Mouse (Mus musculus) kidney, embryonic 15.5 days (tissue): ENCODE results near the gene Prex1. TPM values are rescaled to one million over a fixed set of nuclear protein-coding genes. Genes with fewer than 3 reads are reported as not detected.

ENCODE experiments used
- ATAC-seq: fragments of 200-750 bp; cut with Nextera tagmentation; replicated peaks from 2 replicates; pipeline ENCODE4 v1.8.0; 2017; ENCODE audit warnings: moderate TSS enrichment; ENCODE audit not compliant: low FRiP score
- H3K27ac ChIP-seq: fragments of 300-500 bp; sonication (generic); 2 replicates; pipeline ENCODE4 v1.5.1; 2015; ENCODE audit warnings: mild to moderate bottlenecking, inconsistent platforms
- H3K27me3 ChIP-seq: fragments of 300-500 bp; sonication (generic); 2 replicates; pipeline ENCODE4 v1.6.1; 2015; ENCODE audit warnings: inconsistent platforms
- H3K36me3 ChIP-seq: fragments of 300-500 bp; sonication (generic); 2 replicates; pipeline ENCODE4 v1.6.1; 2015; ENCODE audit warnings: inconsistent platforms
- H3K4me1 ChIP-seq: fragments of 300-500 bp; sonication (generic); 2 replicates; pipeline ENCODE4 v1.6.1; 2015; ENCODE audit warnings: inconsistent platforms
- H3K4me2 ChIP-seq: fragments of 300-500 bp; sonication (generic); 2 replicates; pipeline ENCODE4 v1.6.1; 2015; ENCODE audit warnings: moderate library complexity, mild to moderate bottlenecking, inconsistent platforms
- H3K4me3 ChIP-seq: fragments of 300-500 bp; sonication (generic); replicated peaks from 2 replicates; pipeline ENCODE4 v1.5.1; 2015; ENCODE audit warnings: mild to moderate bottlenecking, inconsistent platforms
- H3K9ac ChIP-seq: fragments of 300-500 bp; sonication (generic); 2 replicates; pipeline ENCODE4 v1.6.1; 2015; ENCODE audit warnings: mild to moderate bottlenecking, inconsistent platforms
- H3K9me3 ChIP-seq: fragments of 300-500 bp; sonication (generic); replicated peaks from 2 replicates; pipeline ENCODE4 v1.6.1; 2016; ENCODE audit warnings: inconsistent platforms
- WGBS: fragments of 180-500 bp; shearing (Covaris S2); methylation state at CpG from one replicate; pipeline ENCODE4 v1.1.7; 2015; ENCODE audit warnings: mixed read lengths; 5-methylcytosine and 5-hydroxymethylcytosine counted together
- polyA plus RNA-seq: library from polyadenylated mRNA; unstranded; fragments of >200 nt; fragmentation: Nextera tagmentation; extraction: Ambion mirVana; gene quantifications from 2 replicates; pipeline ENCODE4 v1.2.1, GENCODE M21; 2015

Prex1 gene
- polyA plus RNA-seq, 1 experiment from 2014 or later, result 16.0 TPM

GRCm38 (mm10) chr2:166579361-166579760, 134.3 kb downstream of the Prex1 start:
- 53% methylated on average over 10 of the region's 10 CpGs for WGBS
- no peak for ATAC-seq
- Histone ChIP-seq H3K27ac (no peak overlapping the region), H3K27me3 (no peaks in the 10 kb centered on the region), H3K9me3 (no peaks in the 10 kb centered on the region), H3K9ac (no peak overlapping the region), H3K4me1 (peaks cover 18% of the 10 kb centered on the region), H3K4me2 (no peak overlapping the region), H3K36me3 (peaks cover 12% of the 10 kb centered on the region), H3K4me3 (no peak overlapping the region)

GRCm38 (mm10) chr2:166575419-166575818, 138.2 kb downstream of the Prex1 start:
- Histone ChIP-seq H3K36me3 (peaks cover 5% of the 10 kb centered on the region; the same call in 1 of the 2 replicates), H3K4me2 (no peak overlapping the region), H3K4me3 (no peak overlapping the region), H3K4me1 (peaks cover 20% of the 10 kb centered on the region), H3K27ac (0 out of 2 replicates have a peak overlapping the region, but pooled peaks have one; percentile 18), H3K9ac (no peak overlapping the region), H3K9me3 (no peaks in the 10 kb centered on the region), H3K27me3 (no peaks in the 10 kb centered on the region)
- WGBS, result 64% methylated on average over 17 of the region's 17 CpGs
- no peak for ATAC-seq

- peak; percentile 53 for ATAC-seq
- peaks cover 15% of the 10 kb centered on the region for H3K4me1 ChIP-seq
- H3K27me3 ChIP-seq, result no peaks in the 10 kb centered on the region
- H3K4me2 ChIP-seq, result no peak overlapping the region
- H3K4me3 ChIP-seq, result no peak overlapping the region
- no peaks in the 10 kb centered on the region for H3K9me3 ChIP-seq
- 21% methylated on average over 7 of the region's 7 CpGs for WGBS
- no peak overlapping the region for H3K9ac ChIP-seq
- peaks cover 5% of the 10 kb centered on the region; the same call in 1 of the 2 replicates for H3K36me3 ChIP-seq
- no peak overlapping the region for H3K27ac ChIP-seq
Observed at GRCm38 (mm10) chr2:166574934-166575333, 138.7 kb downstream of the Prex1 start.

GRCm38 (mm10) chr2:166573621-166574020, 140.0 kb downstream of the Prex1 start:
- no peak overlapping the region for H3K4me2 ChIP-seq
- no peaks in the 10 kb centered on the region for H3K27me3 ChIP-seq
- 82% methylated on average over 5 of the region's 5 CpGs for WGBS
- no peaks in the 10 kb centered on the region for H3K9me3 ChIP-seq
- H3K4me3 ChIP-seq, result no peak overlapping the region
- H3K4me1 ChIP-seq, result peaks cover 14% of the 10 kb centered on the region
- no peak overlapping the region for H3K27ac ChIP-seq
- no peak overlapping the region for H3K9ac ChIP-seq
- peaks cover 5% of the 10 kb centered on the region; the same call in 1 of the 2 replicates for H3K36me3 ChIP-seq
- ATAC-seq, result no peak

GRCm38 (mm10) chr2:166572297-166572696, 141.3 kb downstream of the Prex1 start:
- peaks cover 14% of the 10 kb centered on the region for H3K4me1 ChIP-seq
- no peak overlapping the region for H3K27ac ChIP-seq
- no peak overlapping the region for H3K4me2 ChIP-seq
- H3K27me3 ChIP-seq, result no peaks in the 10 kb centered on the region
- H3K4me3 ChIP-seq, result no peak overlapping the region
- ATAC-seq, result no peak
- no peak overlapping the region for H3K9ac ChIP-seq
- 97% methylated on average over 3 of the region's 3 CpGs for WGBS
- H3K36me3 ChIP-seq, result peaks cover 5% of the 10 kb centered on the region
- H3K9me3 ChIP-seq, result no peaks in the 10 kb centered on the region

GRCm38 (mm10) chr2:166569182-166569581, 144.4 kb downstream of the Prex1 start:
- H3K9me3 ChIP-seq, result no peaks in the 10 kb centered on the region
- ATAC-seq, result no peak; the same call in 1 of the 2 replicates
- WGBS, result 84% methylated on average over 9 of the region's 9 CpGs

GRCm38 (mm10) chr2:166565503-166565902, 148.1 kb downstream of the Prex1 start:
- WGBS, result 79% methylated on average over 5 of the region's 5 CpGs
- no peak overlapping the region for H3K4me3 ChIP-seq
- no peaks in the 10 kb centered on the region for H3K27me3 ChIP-seq
- H3K36me3 ChIP-seq, result no peaks in the 10 kb centered on the region; the same call in 1 of the 2 replicates
- no peak for ATAC-seq
- H3K9ac ChIP-seq, result no peak overlapping the region
- H3K4me2 ChIP-seq, result no peak overlapping the region
- H3K9me3 ChIP-seq, result no peaks in the 10 kb centered on the region
- peaks cover 18% of the 10 kb centered on the region for H3K4me1 ChIP-seq
- H3K27ac ChIP-seq, result no peak overlapping the region

More at GRCm38 (mm10) chr2:166569182-166569581, 144.4 kb downstream of the Prex1 start:
- Histone ChIP-seq H3K9ac (no peak overlapping the region), H3K4me2 (no peak overlapping the region), H3K36me3 (peaks cover 5% of the 10 kb centered on the region), H3K27me3 (no peaks in the 10 kb centered on the region), H3K4me3 (no peak overlapping the region), H3K27ac (no peak overlapping the region), H3K4me1 (peaks cover 7% of the 10 kb centered on the region)

GRCm38 (mm10) chr2:166564455-166564854, 149.2 kb downstream of the Prex1 start:
- Histone ChIP-seq H3K4me1 (peaks cover 25% of the 10 kb centered on the region), H3K9ac (no peak overlapping the region), H3K36me3 (no peaks in the 10 kb centered on the region; the same call in 1 of the 2 replicates), H3K27ac (no peak overlapping the region), H3K4me3 (peak overlapping the region; percentile 18), H3K27me3 (no peaks in the 10 kb centered on the region), H3K9me3 (no peaks in the 10 kb centered on the region), H3K4me2 (peak overlapping the region; percentile 54)
- 3% methylated on average over 11 of the region's 11 CpGs for WGBS
- ATAC-seq, result peak; percentile 57; the same call in 1 of the 2 replicates

- H3K36me3 ChIP-seq, result no peaks in the 10 kb centered on the region; the same call in 1 of the 2 replicates
- H3K27ac ChIP-seq, result no peak overlapping the region
- H3K4me3 ChIP-seq, result no peak overlapping the region
- peak overlapping the region; percentile 54 for H3K4me2 ChIP-seq
- no peaks in the 10 kb centered on the region for H3K27me3 ChIP-seq
- no peak overlapping the region for H3K9ac ChIP-seq
- no peaks in the 10 kb centered on the region for H3K9me3 ChIP-seq
- 13% methylated on average over 6 of the region's 6 CpGs for WGBS
- ATAC-seq, result peak; percentile 29
- H3K4me1 ChIP-seq, result peaks cover 28% of the 10 kb centered on the region
Observed at GRCm38 (mm10) chr2:166563890-166564289, 149.7 kb downstream of the Prex1 start.

- Histone ChIP-seq H3K27ac (no peak overlapping the region), H3K4me2 (no peak overlapping the region), H3K4me3 (no peak overlapping the region), H3K9ac (no peak overlapping the region), H3K27me3 (no peaks in the 10 kb centered on the region), H3K9me3 (no peaks in the 10 kb centered on the region), H3K36me3 (no peaks in the 10 kb centered on the region; the same call in 1 of the 2 replicates), H3K4me1 (peaks cover 32% of the 10 kb centered on the region)
- WGBS, result 88% methylated on average over 9 of the region's 9 CpGs
- no peak for ATAC-seq
Observed at GRCm38 (mm10) chr2:166563076-166563475, 150.6 kb downstream of the Prex1 start.

- 45% methylated on average over 7 of the region's 7 CpGs for WGBS
Observed at GRCm38 (mm10) chr2:166561781-166562180, 151.9 kb downstream of the Prex1 start.

GRCm38 (mm10) chr2:166560826-166561225, 152.8 kb downstream of the Prex1 start:
- Histone ChIP-seq H3K27me3 (no peaks in the 10 kb centered on the region), H3K4me2 (no peak overlapping the region), H3K4me3 (no peak overlapping the region), H3K36me3 (no peaks in the 10 kb centered on the region), H3K9me3 (no peaks in the 10 kb centered on the region), H3K9ac (no peak overlapping the region), H3K4me1 (peaks cover 32% of the 10 kb centered on the region), H3K27ac (no peak overlapping the region)
- ATAC-seq, result no peak
- 61% methylated on average over 7 of the region's 7 CpGs for WGBS

More at GRCm38 (mm10) chr2:166561781-166562180, 151.9 kb downstream of the Prex1 start:
- ATAC-seq, result no peak
- H3K36me3 ChIP-seq, result no peaks in the 10 kb centered on the region
- no peak overlapping the region for H3K9ac ChIP-seq
- no peak overlapping the region for H3K4me2 ChIP-seq
- H3K27ac ChIP-seq, result no peak overlapping the region
- H3K27me3 ChIP-seq, result no peaks in the 10 kb centered on the region
- no peak overlapping the region for H3K4me3 ChIP-seq
- no peaks in the 10 kb centered on the region for H3K9me3 ChIP-seq
- H3K4me1 ChIP-seq, result peaks cover 32% of the 10 kb centered on the region

- 18% methylated on average over 10 of the region's 10 CpGs for WGBS
Observed at GRCm38 (mm10) chr2:166559531-166559930, 154.1 kb downstream of the Prex1 start.

More at GRCm38 (mm10) chr2:166559531-166559930, 154.1 kb downstream of the Prex1 start:
- Histone ChIP-seq H3K4me1 (peaks cover 31% of the 10 kb centered on the region), H3K9me3 (no peaks in the 10 kb centered on the region), H3K4me2 (no peak overlapping the region), H3K9ac (no peak overlapping the region), H3K27me3 (no peaks in the 10 kb centered on the region), H3K36me3 (no peaks in the 10 kb centered on the region), H3K27ac (no peak overlapping the region), H3K4me3 (no peak overlapping the region)
- ATAC-seq, result no peak
